Mouse (Mus musculus) cerebellum, adult 2 months (tissue): ENCODE data around the gene Cox6a2. TPM values are rescaled to one million over a fixed set of nuclear protein-coding genes. Genes with fewer than 3 reads are reported as not detected.

ENCODE experiments used
- DNase-seq, 2 experiments: peaks; one replicate each; pipeline ENCODE4 v3.0.0; 2021
- H3K27ac ChIP-seq: fragments of 200-500 bp; 2 replicates; pipeline ENCODE4 v1.5.1; 2012; ENCODE audit warnings: low read length, control low read depth, inconsistent platforms; ENCODE audit not compliant: insufficient read depth
- H3K27me3 ChIP-seq: fragments of 200-500 bp; 2 replicates; pipeline ENCODE4 v1.6.1; 2012; ENCODE audit warnings: inconsistent platforms, mild to moderate bottlenecking, low read length, moderate library complexity; ENCODE audit not compliant: control insufficient read depth, insufficient read depth
- H3K4me1 ChIP-seq: fragments of 200-500 bp; 2 replicates; pipeline ENCODE4 v1.6.1; 2011; ENCODE audit warnings: low read length; ENCODE audit not compliant: control insufficient read depth, insufficient read depth
- H3K4me3 ChIP-seq: fragments of 200-500 bp; replicated peaks from 2 replicates; pipeline ENCODE3; 2011; ENCODE audit warnings: mild to moderate bottlenecking, low read depth, low read length, control low read depth; ENCODE audit not compliant: insufficient read depth
- CTCF ChIP-seq: fragments of 200-500 bp; IDR thresholded peaks from 2 replicates; pipeline ENCODE4 v1.5.1; 2011; ENCODE audit warnings: low read depth, mild to moderate bottlenecking, control low read depth, low read length, moderate library complexity, borderline replicate concordance; ENCODE audit not compliant: insufficient read depth
- POLR2A ChIP-seq: fragments of 200-500 bp; IDR thresholded peaks from 2 replicates; pipeline ENCODE4 v1.6.1; 2011; ENCODE audit warnings: low read length, control low read depth, borderline replicate concordance; ENCODE audit not compliant: insufficient read depth
- WGBS: fragments of 180-500 bp; shearing (Covaris S2); methylation state at CpG from one replicate; pipeline ENCODE4 v1.1.7; 2018; 5-methylcytosine and 5-hydroxymethylcytosine counted together
- polyA plus RNA-seq: library from polyadenylated mRNA; depleted of rRNA; stranded (reverse); fragments of >200 nt; gene quantifications from 2 replicates; pipeline ENCODE4 v1.2.3, GENCODE M21; 2012

Cox6a2 gene
- polyA plus RNA-seq, 1 experiment = 0.82 TPM

GRCm38 (mm10) chr7:128247443-128247842 lies 41.3 kb upstream of the Cox6a2 start:
- Histone ChIP-seq H3K4me1 (peaks cover 22% of the 10 kb centered on the region; the same call in 1 of the 2 replicates), H3K4me3 (peak overlapping the region; percentile 68), H3K27ac (peak overlapping the region; percentile 48; the same call in 1 of the 2 replicates), H3K27me3 (no peaks in the 10 kb centered on the region)
- peak; percentile 85 to 87 for DNase-seq
- TF ChIP-seq POLR2A (no peak; the same call in 1 of the 2 replicates), CTCF (peak; percentile 67)
- WGBS = 2% methylated on average over 13 of the region's 13 CpGs

DNA sequence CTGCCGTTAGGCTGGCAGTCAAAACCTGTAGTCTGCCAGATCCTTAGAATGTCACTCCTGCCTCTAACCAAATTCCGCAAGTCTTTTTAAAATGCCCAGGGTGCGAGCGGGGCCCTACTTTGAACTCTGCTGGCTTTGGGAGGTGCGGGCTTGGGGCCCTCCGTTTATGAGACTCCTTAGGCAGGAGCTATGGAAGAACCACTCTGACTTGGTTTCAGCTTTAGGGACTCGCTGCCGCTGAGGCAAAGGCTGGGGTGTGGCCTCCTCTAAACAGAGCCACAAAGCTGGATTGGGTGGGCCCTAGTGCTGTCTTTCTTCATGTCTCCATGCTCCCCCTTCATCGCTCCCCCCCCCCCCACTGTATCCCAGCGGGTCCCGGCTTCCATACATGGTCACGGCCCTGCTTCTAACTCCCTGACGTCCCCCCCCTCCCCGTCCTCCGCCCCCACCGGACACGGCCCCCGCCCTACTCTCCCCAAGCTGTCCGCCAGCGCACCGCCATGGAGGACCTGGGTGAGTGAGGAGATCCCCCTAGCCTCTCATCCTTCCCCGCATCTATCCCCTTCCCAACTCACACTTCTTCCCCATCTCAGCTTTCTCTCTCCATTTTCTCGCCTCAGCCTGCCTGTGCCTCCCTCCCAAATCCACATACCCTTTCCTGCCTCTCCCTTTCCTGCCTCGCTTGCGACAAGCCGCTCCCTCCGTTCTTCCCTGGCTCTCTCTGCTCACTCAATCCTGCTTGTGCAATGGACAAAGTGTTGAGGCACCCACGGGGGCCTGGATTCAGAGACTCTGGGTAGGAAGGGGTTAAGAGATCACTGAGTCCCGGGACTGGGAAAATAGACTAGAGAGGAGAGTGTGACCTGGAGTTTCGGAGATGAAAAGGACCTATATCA lies 40.6 kb upstream of the Cox6a2 start, which contains the start of gene Tgfb1i1:
Gene Tgfb1i1, plus strand, starts transcription at position 317 of the 896 bp plus-strand sequence.
- TF ChIP-seq CTCF = no peak
- TF ChIP-seq POLR2A = peak; percentile 7; the same call in 1 of the 2 replicates

DNA sequence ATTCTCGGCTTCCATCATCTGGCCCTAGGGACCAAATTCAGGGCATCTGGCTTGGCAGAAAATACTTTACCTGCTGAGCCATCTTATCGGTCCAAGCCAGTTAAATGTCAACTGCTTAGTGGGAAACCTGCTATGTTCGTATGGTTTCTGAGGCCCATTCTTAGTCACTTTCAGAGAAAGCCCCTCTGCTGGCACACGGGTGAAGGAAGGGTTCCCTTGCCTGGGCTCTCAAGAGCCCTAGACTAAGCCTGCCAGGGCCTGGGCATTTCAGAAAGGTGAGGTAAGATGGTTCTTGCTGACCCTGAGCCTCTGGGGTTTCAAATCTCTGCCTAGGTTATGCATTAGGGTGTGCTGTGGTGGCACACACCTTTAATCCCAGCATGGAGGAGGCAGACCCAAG lies 39.4 kb upstream of the Cox6a2 start:
- 17% methylated on average over 4 of the region's 4 CpGs for WGBS
- H3K27ac ChIP-seq = no peak overlapping the region
- H3K4me3 ChIP-seq = no peak overlapping the region
- TF ChIP-seq POLR2A = no peak
- no peak for TF ChIP-seq CTCF
- H3K27me3 ChIP-seq = no peaks in the 10 kb centered on the region
- H3K4me1 ChIP-seq = peaks cover 12% of the 10 kb centered on the region; the same call in 1 of the 2 replicates
- no peak for DNase-seq

More for the DNA sequence above, 40.6 kb upstream of the Cox6a2 start, which contains the start of gene Tgfb1i1:
- Histone ChIP-seq H3K27ac (peak within 1 kb of the TSS; percentile 48), H3K27me3 (no peaks in the 10 kb centered on the region), H3K4me1 (peaks cover 18% of the 10 kb centered on the region; the same call in 1 of the 2 replicates), H3K4me3 (peak within 1 kb of the TSS; percentile 68)
- DNase-seq = peak; percentile 51 to 66
- 1% methylated on average over 30 of the region's 30 CpGs for WGBS

GRCm38 (mm10) chr7:128244410-128245025 lies 38.3 kb upstream of the Cox6a2 start:
- no peak for DNase-seq
- TF ChIP-seq POLR2A (no peak), CTCF (no peak)
- Histone ChIP-seq H3K4me3 (no peak overlapping the region), H3K27me3 (no peaks in the 10 kb centered on the region), H3K27ac (no peak overlapping the region), H3K4me1 (peaks cover 19% of the 10 kb centered on the region)
- WGBS = 78% methylated on average over 18 of the region's 18 CpGs

- Histone ChIP-seq H3K4me3 (no peak overlapping the region), H3K27me3 (no peaks in the 10 kb centered on the region), H3K4me1 (peaks cover 19% of the 10 kb centered on the region), H3K27ac (no peak overlapping the region)
- no peak for DNase-seq
- 74% methylated on average over 10 of the region's 10 CpGs for WGBS
- TF ChIP-seq POLR2A (no peak), CTCF (no peak)
Observed at GRCm38 (mm10) chr7:128243921-128244320, 37.7 kb upstream of the Cox6a2 start.

GRCm38 (mm10) chr7:128242331-128242730 lies 36.1 kb upstream of the Cox6a2 start:
- DNase-seq = no peak
- H3K27ac ChIP-seq = no peak overlapping the region
- 94% methylated on average over 16 of the region's 16 CpGs for WGBS
- H3K4me1 ChIP-seq = peaks cover 19% of the 10 kb centered on the region
- H3K4me3 ChIP-seq = no peak overlapping the region
- no peaks in the 10 kb centered on the region for H3K27me3 ChIP-seq
- TF ChIP-seq CTCF (no peak), POLR2A (no peak)

DNA sequence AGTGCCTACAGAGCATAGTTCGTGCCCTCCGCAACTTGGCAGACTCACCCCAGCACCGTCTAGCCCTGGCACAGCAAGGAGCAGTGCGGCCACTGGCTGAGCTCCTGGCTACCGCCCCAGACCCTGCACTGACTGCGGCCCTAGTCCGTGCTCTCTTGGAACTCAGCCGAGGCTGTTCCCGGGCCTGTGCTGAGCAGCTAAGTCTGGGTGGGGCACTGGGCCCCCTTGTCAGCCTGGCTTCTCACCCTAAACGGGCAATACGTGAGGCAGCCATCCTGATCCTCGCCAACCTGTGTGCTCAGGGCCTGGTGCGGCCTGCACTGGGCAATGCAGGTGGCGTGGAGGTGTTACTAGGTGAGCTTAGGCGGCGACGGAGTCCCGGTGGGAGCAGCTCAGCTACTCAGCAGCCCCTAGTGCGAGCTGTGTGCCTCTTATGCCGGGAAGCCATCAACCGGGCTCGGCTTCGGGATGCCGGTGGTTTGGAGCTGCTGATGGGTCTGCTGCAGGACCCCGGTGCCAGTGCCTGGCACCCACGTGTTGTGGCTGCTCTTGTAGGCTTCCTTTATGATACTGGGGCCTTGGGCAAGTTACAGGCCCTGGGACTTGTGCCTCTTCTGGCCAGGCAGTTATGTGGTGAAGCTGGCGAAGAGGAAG lies 34.1 kb upstream of the Cox6a2 start:
- DNase-seq = peak; percentile 47 to 49
- Histone ChIP-seq H3K4me3 (no peak overlapping the region), H3K27me3 (no peaks in the 10 kb centered on the region), H3K27ac (no peak overlapping the region), H3K4me1 (peaks cover 14% of the 10 kb centered on the region)
- WGBS = 57% methylated on average over 27 of the region's 27 CpGs
- TF ChIP-seq CTCF (no peak), POLR2A (no peak)
